Mouse (Mus musculus) heart, embryonic 14.5 days (tissue): ENCODE data around the gene Rnf217. TPM values are rescaled to one million over a fixed set of nuclear protein-coding genes. Genes with fewer than 3 reads are reported as not detected.

ENCODE experiments used
- ATAC-seq: fragments of 200-750 bp; cut with Nextera tagmentation; 2 replicates; pipeline ENCODE4 v1.8.0; 2017; ENCODE audit warnings: low read depth, moderate TSS enrichment; ENCODE audit not compliant: insufficient number of reproducible peaks, insufficient read depth, low FRiP score
- H3K27ac ChIP-seq, 2 experiments: fragments of 200-500 bp in 1 of 2; fragments of 300-500 bp in 1 of 2; sonication (generic) in 1 of 2; replicated peaks in 1 of 2; 2 replicates each; pipeline ENCODE4 v1.5.1; 2012 to 2014; ENCODE audit warnings: low read depth in 2 of 2, low read length in 2 of 2, control low read depth in 1 of 2, mild to moderate bottlenecking in 1 of 2, mixed read lengths in 1 of 2; ENCODE audit not compliant: control insufficient read depth in 1 of 2, insufficient read depth in 1 of 2
- H3K27me3 ChIP-seq: fragments of 300-500 bp; sonication (generic); 2 replicates; pipeline ENCODE4 v1.6.1; 2014; ENCODE audit warnings: mild to moderate bottlenecking, low read length, control low read depth; ENCODE audit not compliant: control insufficient read depth, insufficient read depth
- H3K36me3 ChIP-seq: fragments of 300-500 bp; sonication (generic); 2 replicates; pipeline ENCODE4 v1.6.1; 2014; ENCODE audit warnings: mild to moderate bottlenecking, control low read depth, low read length, mixed read lengths; ENCODE audit not compliant: control insufficient read depth, insufficient read depth
- H3K4me1 ChIP-seq, 2 experiments: fragments of 200-500 bp in 1 of 2; fragments of 300-500 bp in 1 of 2; sonication (generic) in 1 of 2; 2 replicates each; pipeline ENCODE4 v1.6.1; 2012 to 2014; ENCODE audit warnings: low read length in 2 of 2, control low read depth in 1 of 2, mixed read lengths in 1 of 2; ENCODE audit not compliant: control insufficient read depth in 2 of 2, insufficient read depth in 2 of 2
- H3K4me2 ChIP-seq: fragments of 300-500 bp; sonication (generic); 2 replicates; pipeline ENCODE4 v1.6.1; 2014; ENCODE audit warnings: mild to moderate bottlenecking, low read length
- H3K4me3 ChIP-seq, 2 experiments: fragments of 200-500 bp in 1 of 2; fragments of 300-500 bp in 1 of 2; sonication (generic) in 1 of 2; 2 replicates each; pipeline ENCODE4 v1.5.1; 2012 to 2014; ENCODE audit warnings: low read length in 2 of 2, mild to moderate bottlenecking in 2 of 2, control low read depth in 1 of 2, low read depth in 1 of 2, moderate library complexity in 1 of 2; ENCODE audit not compliant: control insufficient read depth in 1 of 2, insufficient read depth in 1 of 2
- H3K9ac ChIP-seq: fragments of 300-500 bp; sonication (generic); 2 replicates; pipeline ENCODE4 v1.6.1; 2014; ENCODE audit warnings: mild to moderate bottlenecking, low read length
- H3K9me3 ChIP-seq: fragments of 300-500 bp; sonication (generic); 2 replicates; pipeline ENCODE4 v1.6.1; 2016; ENCODE audit warnings: low read length, control low read depth; ENCODE audit not compliant: control insufficient read depth
- WGBS: fragments of 180-500 bp; shearing (Covaris S2); extraction: QIAGEN DNeasy Blood & Tissue Kit; methylation state at CpG from one replicate; pipeline ENCODE4 v1.1.7; 2014; 5-methylcytosine and 5-hydroxymethylcytosine counted together
- polyA plus RNA-seq: library from polyadenylated mRNA; unstranded; fragments of >200 nt; fragmentation: Nextera tagmentation; extraction: Ambion mirVana; gene quantifications from 2 replicates; pipeline ENCODE4 v1.2.1, GENCODE M21; 2014

Gene Rnf217
- polyA plus RNA-seq, 1 experiment from 2014 or later, result 2.2 TPM

DNA sequence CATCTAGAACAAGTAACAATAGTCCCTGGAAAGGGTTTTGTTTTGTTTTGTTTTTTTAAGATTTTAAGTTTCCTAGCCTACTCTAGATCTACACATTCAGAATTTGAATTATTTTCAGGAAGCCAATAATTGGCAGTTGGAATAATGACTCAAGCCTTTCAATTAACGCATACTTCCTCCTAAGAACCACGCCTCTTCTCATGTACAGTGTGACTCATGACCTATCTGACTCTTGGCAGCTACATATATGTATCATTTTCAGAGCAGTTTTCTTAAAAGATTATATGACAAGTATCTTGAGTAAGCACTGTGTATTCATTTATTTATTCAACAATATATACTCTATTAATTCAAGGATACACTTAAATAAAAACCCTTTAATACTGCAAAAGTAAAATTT, 70.7 kb downstream of the Rnf217 start:
- Histone ChIP-seq H3K4me2 (no peak overlapping the region), H3K9ac (no peak overlapping the region), H3K4me3 (no peak overlapping the region), H3K27ac (no peak overlapping the region), H3K4me1 (peaks cover 0 to 24% of the 10 kb centered on the region in 2 experiments; a peak in 3 of 4 replicates), H3K27me3 (no peaks in the 10 kb centered on the region), H3K9me3 (no peaks in the 10 kb centered on the region), H3K36me3 (peaks cover 11% of the 10 kb centered on the region)
- WGBS, result 90% methylated on average over 2 of the region's 2 CpGs
- no peak for ATAC-seq

DNA sequence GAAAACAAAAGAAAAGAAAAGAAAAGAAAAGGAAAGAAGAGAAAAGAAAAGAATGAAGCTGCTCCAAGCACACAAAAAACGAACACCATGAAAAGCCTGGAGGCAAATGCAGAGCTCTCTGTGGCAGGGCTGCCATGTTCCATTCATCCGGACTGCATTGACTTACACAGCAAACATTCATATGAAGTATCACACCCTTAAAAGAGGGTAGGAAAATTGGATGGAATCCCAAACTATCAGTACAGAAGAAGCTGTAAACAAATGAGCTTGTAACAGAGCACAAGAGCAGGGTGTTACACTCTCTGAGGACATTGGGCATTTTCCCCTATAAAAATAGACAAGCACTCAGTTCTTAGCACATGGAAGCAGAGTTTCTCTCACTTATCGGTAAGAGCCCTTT, 71.8 kb downstream of the Rnf217 start:
- ATAC-seq, result no peak
- H3K36me3 ChIP-seq, result peaks cover 11% of the 10 kb centered on the region

DNA sequence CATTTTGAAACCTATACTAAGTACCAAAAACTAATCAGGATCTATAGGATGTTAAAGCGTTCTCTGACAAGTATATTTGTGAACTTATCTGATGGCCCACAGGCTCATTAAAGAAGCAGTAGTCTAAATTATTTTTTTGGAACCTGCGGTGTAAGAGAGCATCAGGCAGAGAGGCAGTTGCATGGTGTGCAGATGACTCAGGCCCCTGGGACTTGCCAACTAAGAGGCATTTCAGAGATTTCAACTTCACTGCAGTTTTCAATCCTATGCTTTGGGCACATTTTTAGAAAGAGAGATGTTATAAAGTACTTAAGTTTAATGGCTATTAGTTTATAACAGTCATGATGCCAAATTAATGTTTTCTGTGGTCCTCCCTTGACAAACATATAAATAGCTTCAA, 73.9 kb downstream of the Rnf217 start:
- H3K9me3 ChIP-seq, result no peaks in the 10 kb centered on the region
- no peak overlapping the region for H3K4me2 ChIP-seq
- H3K27me3 ChIP-seq, result no peaks in the 10 kb centered on the region
- H3K36me3 ChIP-seq, result peaks cover 11% of the 10 kb centered on the region
- no peak for ATAC-seq
- WGBS, result 90% methylated on average over 2 of the region's 2 CpGs
- H3K9ac ChIP-seq, result no peak overlapping the region
- no peak overlapping the region for H3K4me3 ChIP-seq
- peaks cover 0 to 19% of the 10 kb centered on the region in 2 experiments; a peak in 3 of 4 replicates for H3K4me1 ChIP-seq
- H3K27ac ChIP-seq, result no peak overlapping the region

More for the DNA sequence above, 71.8 kb downstream of the Rnf217 start:
- H3K27ac ChIP-seq, result no peak overlapping the region
- H3K9ac ChIP-seq, result no peak overlapping the region
- no peak overlapping the region for H3K4me2 ChIP-seq
- no peaks in the 10 kb centered on the region for H3K27me3 ChIP-seq
- H3K4me3 ChIP-seq, result no peak overlapping the region
- 78% methylated on average over 3 of the region's 3 CpGs for WGBS
- H3K4me1 ChIP-seq, result peaks cover 0 to 19% of the 10 kb centered on the region in 2 experiments; a peak in 3 of 4 replicates
- no peaks in the 10 kb centered on the region for H3K9me3 ChIP-seq

DNA sequence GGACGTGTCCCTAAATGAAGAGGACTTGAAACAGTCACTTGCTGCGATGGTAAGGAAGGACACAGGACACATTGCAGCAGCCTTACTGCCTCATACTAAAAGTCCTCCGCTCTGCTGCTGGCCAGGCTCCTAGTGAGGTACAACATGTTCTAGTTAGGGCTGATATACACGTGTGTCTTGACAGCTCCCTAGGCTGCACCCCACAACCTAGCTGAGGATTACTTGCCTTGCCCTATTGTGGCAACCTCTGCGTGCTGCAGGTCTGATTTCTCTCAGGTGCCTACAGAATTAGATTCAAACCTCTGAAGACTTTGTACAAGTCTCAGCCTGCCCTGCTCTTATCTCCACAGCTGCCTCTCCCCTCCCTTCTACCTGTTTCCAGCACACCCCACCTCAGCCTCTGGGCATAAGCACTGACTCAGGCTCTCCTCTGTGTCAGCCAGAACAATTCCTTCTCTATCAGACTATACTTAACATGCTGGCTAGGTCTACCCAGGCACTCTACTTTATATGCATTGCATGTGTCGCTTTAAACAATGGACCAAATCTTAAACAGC, 75.6 kb downstream of the Rnf217 start:
- H3K9ac ChIP-seq, result no peak overlapping the region
- no peak overlapping the region for H3K4me3 ChIP-seq
- no peak overlapping the region for H3K27ac ChIP-seq
- H3K4me2 ChIP-seq, result no peak overlapping the region
- no peak for ATAC-seq
- 80% methylated on average over 6 of the region's 6 CpGs for WGBS
- H3K4me1 ChIP-seq, result peaks cover 0 to 12% of the 10 kb centered on the region in 2 experiments; a peak in 2 of 4 replicates
- H3K9me3 ChIP-seq, result no peaks in the 10 kb centered on the region
- H3K36me3 ChIP-seq, result peaks cover 11% of the 10 kb centered on the region
- no peaks in the 10 kb centered on the region for H3K27me3 ChIP-seq

DNA sequence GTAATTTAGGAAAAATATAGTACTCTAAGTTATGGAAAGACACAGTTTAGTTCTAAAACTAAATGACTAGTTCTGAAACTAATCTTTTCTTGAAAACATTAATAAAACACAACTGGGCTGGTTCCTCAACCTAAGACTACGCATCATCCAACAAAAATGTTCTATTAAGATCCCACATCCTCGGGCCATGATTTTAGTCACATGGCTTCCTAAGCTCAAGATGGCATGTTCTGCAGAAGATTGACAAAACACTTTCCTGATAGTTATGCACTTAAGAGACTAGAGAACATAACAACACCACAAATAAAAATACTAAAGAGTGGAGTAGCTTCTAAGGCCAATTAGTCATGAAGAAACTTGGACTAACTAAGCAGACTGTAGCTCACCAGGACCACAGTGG, 76.2 kb downstream of the Rnf217 start:
- 76% methylated on average over 2 of the region's 2 CpGs for WGBS
- Histone ChIP-seq H3K4me3 (no peak overlapping the region), H3K27me3 (no peaks in the 10 kb centered on the region), H3K27ac (no peak overlapping the region), H3K9ac (no peak overlapping the region), H3K4me2 (no peak overlapping the region), H3K4me1 (peaks cover 0 to 12% of the 10 kb centered on the region in 2 experiments; a peak in 2 of 4 replicates), H3K9me3 (no peaks in the 10 kb centered on the region), H3K36me3 (peaks cover 11% of the 10 kb centered on the region)
- no peak for ATAC-seq

DNA sequence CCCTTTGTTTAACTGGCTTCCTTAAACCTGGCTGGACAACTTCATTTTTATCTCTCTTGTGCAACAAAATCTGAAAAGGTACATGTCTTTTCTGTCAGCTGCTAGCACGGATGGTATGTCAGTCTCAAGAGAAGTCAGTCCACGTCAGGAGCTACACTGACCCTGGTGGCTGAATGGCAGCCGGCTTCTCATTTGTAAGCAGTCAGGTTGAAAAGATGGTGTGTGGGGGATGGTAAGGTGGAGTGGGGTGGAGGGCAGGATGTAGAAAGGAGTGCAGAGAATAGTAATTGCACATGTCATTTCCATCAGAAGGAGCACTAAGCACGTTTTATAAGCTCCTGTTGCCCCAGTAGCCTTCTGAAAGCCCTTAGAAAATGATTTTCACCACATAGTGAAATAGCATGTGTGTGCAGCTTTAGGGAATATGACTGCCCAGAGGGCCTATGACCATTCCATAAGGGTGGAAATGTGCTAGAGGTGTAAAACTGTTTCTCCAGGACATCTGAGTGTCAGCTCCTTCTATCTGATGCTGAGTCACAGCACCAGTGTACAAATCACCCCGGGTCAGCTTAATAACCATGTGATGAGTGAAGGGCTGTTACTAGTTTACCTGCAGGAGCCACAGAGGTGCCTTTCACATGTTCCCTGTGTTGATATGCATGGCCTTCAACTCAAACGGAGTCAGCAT, 80.5 kb downstream of the Rnf217 start:
- no peaks in the 10 kb centered on the region for H3K9me3 ChIP-seq
- no peaks in the 10 kb centered on the region for H3K36me3 ChIP-seq
- H3K27ac ChIP-seq, result no peak overlapping the region
- H3K9ac ChIP-seq, result no peak overlapping the region
- ATAC-seq, result no peak
- H3K27me3 ChIP-seq, result no peaks in the 10 kb centered on the region
- H3K4me3 ChIP-seq, result no peak overlapping the region
- no peak overlapping the region for H3K4me2 ChIP-seq
- 41% methylated on average over 6 of the region's 6 CpGs for WGBS
- no peaks in the 10 kb centered on the region for H3K4me1 ChIP-seq

DNA sequence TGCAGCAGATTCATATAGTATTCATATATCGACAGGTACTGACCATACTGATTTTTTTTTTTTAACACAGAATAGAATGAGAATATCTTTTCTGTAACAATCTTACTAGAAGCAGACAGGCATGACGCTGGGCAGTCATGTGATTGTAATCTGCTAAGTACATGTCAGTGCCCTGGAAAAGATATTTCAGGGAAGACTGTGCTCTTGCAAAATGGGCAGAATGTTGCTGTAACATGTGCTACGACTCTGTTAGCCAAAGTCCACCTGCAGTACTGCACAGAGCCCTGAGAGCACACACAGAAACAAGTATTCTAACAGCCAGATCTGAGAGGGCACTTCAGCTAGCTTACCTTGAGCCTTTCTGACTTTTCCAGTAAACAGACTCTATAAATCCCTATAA, 83.3 kb downstream of the Rnf217 start:
- 62% methylated on average over 3 of the region's 3 CpGs for WGBS
- Histone ChIP-seq H3K27ac (no peak overlapping the region), H3K9me3 (no peaks in the 10 kb centered on the region), H3K4me3 (no peak overlapping the region), H3K4me2 (no peak overlapping the region), H3K36me3 (no peaks in the 10 kb centered on the region), H3K9ac (no peak overlapping the region), H3K4me1 (no peaks in the 10 kb centered on the region), H3K27me3 (no peaks in the 10 kb centered on the region)
- ATAC-seq, result no peak
